Comparison of ENCODE assay signal across 9 mouse cellular contexts in genomic region chr17:24534160-24534718, GRCm38 (mm10). TPM values are rescaled to one million over a fixed set of nuclear protein-coding genes. Genes with fewer than 3 reads are reported as not detected.
DNase-seq lines count a peak whose midpoint lies in the region; ATAC-seq and TF ChIP-seq lines count a peak whose summit lies in the region.
"Had no signal": no experiment of that assay in that cellular context is flagged by ENCODE, and none has a peak within 500 bp of the region (broad histone marks: within the 10 kb centered on the region; RNA-seq: fewer than 3 reads in every experiment).

Rab26 (minus strand) TSS chr17:24534210.

- no peak for TF ChIP-seq POLR2A in MEL (IDR thresholded peaks at IDR 0.05; ENCODE audit: control insufficient read depth in 1 of 2, insufficient read depth in 1 of 2, low read depth in 1 of 2, low read length in 2 of 2, poor library complexity in 1 of 2)

- peak in 1 of 2 experiments; percentile 42; a peak in 1 of 4 replicates for TF ChIP-seq EP300 in MEL (IDR thresholded peaks at IDR 0.05; ENCODE audit: low read depth in 1 of 2, low read length in 2 of 2)
- 0 out of 2 replicates have a peak, but pooled peaks have one; percentile 8 for TF ChIP-seq EP300 in liver, embryonic 14.5 days (IDR thresholded peaks at IDR 0.05; ENCODE audit: low read depth)

- ATAC-seq in heart, embryonic 15.5 days (replicated peaks; ENCODE audit: insufficient number of reproducible peaks, insufficient read depth, low FRiP score, low read depth): no peak
- no peak for ATAC-seq in hindbrain, embryonic 13.5 days (ENCODE audit: low FRiP score)
- peak; percentile 9; the same call in 1 of the 2 replicates for ATAC-seq in liver, embryonic 14.5 days (ENCODE audit: insufficient read depth)

- 0 out of 2 replicates have a peak, but pooled peaks cover 5% of the 10 kb centered on the region for H3K27me3 ChIP-seq in heart, embryonic 15.5 days
- no peaks in the 10 kb centered on the region for H3K27me3 ChIP-seq in MEL (ENCODE audit: control insufficient read depth in 1 of 2, insufficient read depth in 2 of 2, low read length in 2 of 2)
- peaks cover 11% of the 10 kb centered on the region; the same call in 1 of the 2 replicates for H3K27me3 ChIP-seq in hindbrain, embryonic 13.5 days
- H3K27me3 ChIP-seq in liver, embryonic 14.5 days (ENCODE audit: control insufficient read depth, insufficient read depth, low read length): no peaks in the 10 kb centered on the region

- no peak for DNase-seq in heart, postnatal 14 days
- DNase-seq in MEL (ENCODE audit: low read depth, low spot score): peak; percentile 32
- DNase-seq in liver, embryonic 14.5 days (ENCODE audit: low read depth in 3 of 3, low spot score in 3 of 3): no peak
- no peak for DNase-seq in B cell, adult 2 months
- DNase-seq in ovary, postnatal 14 days (ENCODE audit: low spot score): no peak
- DNase-seq in adrenal gland, postnatal 10 days: no peak

- H3K79me2 ChIP-seq in MEL (ENCODE audit: control insufficient read depth, insufficient read depth, low read length, poor library complexity): peaks cover 2% of the 10 kb centered on the region; the same call in 1 of the 2 replicates

- WGBS in heart, embryonic 15.5 days: 92% methylated on average over 8 of the region's 8 CpGs
- WGBS in hindbrain, embryonic 13.5 days: 86% methylated on average over 8 of the region's 8 CpGs
- 54% methylated on average over 8 of the region's 8 CpGs for WGBS in liver, embryonic 14.5 days (ENCODE audit: insufficient replicate concordance)

- no peaks in the 10 kb centered on the region; the same call in 1 of the 2 replicates for H3K36me3 ChIP-seq in heart, embryonic 15.5 days
- H3K36me3 ChIP-seq in MEL (ENCODE audit: control insufficient read depth in 1 of 2, insufficient read depth in 2 of 2, low read length in 2 of 2): no peaks in the 10 kb centered on the region
- H3K36me3 ChIP-seq in hindbrain, embryonic 13.5 days: peaks cover 14% of the 10 kb centered on the region
- H3K36me3 ChIP-seq in liver, embryonic 14.5 days (replicated peaks; ENCODE audit: control insufficient read depth, insufficient read depth, low read depth): no peaks in the 10 kb centered on the region

- peaks cover 31% of the 10 kb centered on the region for H3K4me1 ChIP-seq in heart, embryonic 15.5 days (replicated peaks)
- H3K4me1 ChIP-seq in MEL (ENCODE audit: control insufficient read depth in 1 of 2, insufficient read depth in 2 of 2, low read length in 2 of 2): 0 out of 4 replicates have a peak, but pooled peaks cover 0 to 4% of the 10 kb centered on the region in 2 experiments
- H3K4me1 ChIP-seq in hindbrain, embryonic 13.5 days (replicated peaks): peaks cover 50% of the 10 kb centered on the region
- peaks cover 7 to 19% of the 10 kb centered on the region in 2 experiments; a peak in 3 of 4 replicates for H3K4me1 ChIP-seq in liver, embryonic 14.5 days (replicated peaks; ENCODE audit: control insufficient read depth in 2 of 2, insufficient read depth in 2 of 2, low read length in 1 of 2)

- peak within 1 kb of the TSS; percentile 84 for H3K4me2 ChIP-seq in heart, embryonic 15.5 days
- peak within 1 kb of the TSS; percentile 61 for H3K4me2 ChIP-seq in hindbrain, embryonic 13.5 days
- peak within 1 kb of the TSS; percentile 72 for H3K4me2 ChIP-seq in liver, embryonic 14.5 days (ENCODE audit: low read depth)

- no peak within 1 kb of the TSS for H3K27ac ChIP-seq in heart, embryonic 15.5 days
- H3K27ac ChIP-seq in MEL (ENCODE audit: control insufficient read depth, low read depth, low read length): no peak within 1 kb of the TSS
- H3K27ac ChIP-seq in hindbrain, embryonic 13.5 days: no peak within 1 kb of the TSS
- H3K27ac ChIP-seq in liver, embryonic 14.5 days: no peak within 1 kb of the TSS

- intact Hi-C loops in heart, postnatal 14 days (cut with DNase I): no loop called here

- peak within 1 kb of the TSS; percentile 53 for H3K9ac ChIP-seq in heart, embryonic 15.5 days
- no peak within 1 kb of the TSS for H3K9ac ChIP-seq in MEL (ENCODE audit: control insufficient read depth, low read depth, low read length, poor library complexity, severe bottlenecking)
- H3K9ac ChIP-seq in hindbrain, embryonic 13.5 days: peak within 1 kb of the TSS; percentile 83
- no peak within 1 kb of the TSS for H3K9ac ChIP-seq in liver, embryonic 14.5 days (replicated peaks)

- peak within 1 kb of the TSS; percentile 45 for H3K4me3 ChIP-seq in heart, embryonic 15.5 days
- H3K4me3 ChIP-seq in MEL (ENCODE audit: control insufficient read depth in 1 of 2, insufficient read depth in 1 of 2, low read depth in 2 of 2, low read length in 2 of 2): peak within 1 kb of the TSS; percentile 40 to 41
- H3K4me3 ChIP-seq in hindbrain, embryonic 13.5 days: peak within 1 kb of the TSS; percentile 34
- H3K4me3 ChIP-seq in liver, embryonic 14.5 days (ENCODE audit: insufficient read depth in 1 of 2, low read depth in 2 of 2, low read length in 2 of 2): peak within 1 kb of the TSS; percentile 40 to 45

- TF ChIP-seq RAD21 in MEL (IDR thresholded peaks at IDR 0.05; ENCODE audit: low read depth, low read length): no peak

- no peaks in the 10 kb centered on the region for H3K9me3 ChIP-seq in heart, embryonic 15.5 days (replicated peaks)
- no peaks in the 10 kb centered on the region for H3K9me3 ChIP-seq in MEL (replicated peaks; ENCODE audit: insufficient read depth, low read length)
- no peaks in the 10 kb centered on the region for H3K9me3 ChIP-seq in hindbrain, embryonic 13.5 days
- H3K9me3 ChIP-seq in liver, embryonic 14.5 days (ENCODE audit: control insufficient read depth, low read length): no peaks in the 10 kb centered on the region

- TF ChIP-seq CTCF in MEL (IDR thresholded peaks at IDR 0.05 in 2 of 3, conservative IDR thresholded peaks at IDR 0.05 in 1 of 3; ENCODE audit: control insufficient read depth in 1 of 3, insufficient read depth in 1 of 3, low read depth in 2 of 3, low read length in 3 of 3, poor library complexity in 1 of 3, severe bottlenecking in 1 of 3): no peak
- TF ChIP-seq CTCF in liver, embryonic 14.5 days (IDR thresholded peaks at IDR 0.05; ENCODE audit: low read depth): no peak

TF ChIP-seq in MEL, 35 proteins besides CTCF, POLR2A, EP300 and RAD21:
- TF ChIP-seq HCFC1 (IDR thresholded peaks at IDR 0.05; ENCODE audit: low read depth, low read length) (no peak), TBP (IDR thresholded peaks at IDR 0.05; ENCODE audit: low read depth, low read length) (peak; percentile 91), CHD1 (IDR thresholded peaks at IDR 0.05; ENCODE audit: low read depth, low read length) (no peak), GATA1 (IDR thresholded peaks at IDR 0.05; ENCODE audit: low read depth, low read length) (no peak), TCF12 (IDR thresholded peaks at IDR 0.05; ENCODE audit: low read depth, low read length) (peak; percentile 62), USF2 (IDR thresholded peaks at IDR 0.05; ENCODE audit: borderline replicate concordance in 1 of 2, insufficient read depth in 1 of 2, low read depth in 1 of 2, low read length in 2 of 2) (no peak), SIN3A (IDR thresholded peaks at IDR 0.05; ENCODE audit: low read length) (peak; percentile 17; the same call in 1 of the 2 replicates), ZKSCAN1 (IDR thresholded peaks at IDR 0.05; ENCODE audit: low read depth, low read length) (no peak), E2F4 (IDR thresholded peaks at IDR 0.05; ENCODE audit: borderline replicate concordance, low read depth, low read length) (no peak), POLR2AphosphoS2 (IDR thresholded peaks at IDR 0.05; ENCODE audit: low read length) (no peak), RCOR1 (IDR thresholded peaks at IDR 0.05; ENCODE audit: low read depth, low read length) (no peak), UBTF (IDR thresholded peaks at IDR 0.05; ENCODE audit: borderline replicate concordance, insufficient read depth, low read depth, low read length) (no peak)

RNA-seq across cellular contexts. Expression of gene Rab26, which starts in this region (rescaled TPM):
- polyA plus RNA-seq in heart, embryonic 15.5 days (2015; fragmentation: Nextera tagmentation; extraction: Ambion mirVana): 0.97 and 1.2 TPM in 2 replicates
- total RNA-seq in heart, postnatal 14 days (2021): under 1 TPM; 0.19 to 0.34 TPM
- 0.89 and 1.0 TPM in 2 replicates for total RNA-seq in MEL (2012; rRNA removed)
- 1 to 10 TPM in 1 of 2 experiments, not detected in 1; 1.1 TPM for polyA plus RNA-seq in MEL (2012; ENCODE audit: insufficient read depth in 1 of 2, insufficient read length in 2 of 2, low read depth in 1 of 2, low replicate concordance in 2 of 2, missing spikeins in 1 of 2)
- polyA plus RNA-seq in hindbrain, embryonic 13.5 days (2015; fragmentation: Nextera tagmentation; extraction: Ambion mirVana): 2.8 and 3.1 TPM in 2 replicates
- polyA plus RNA-seq in liver, embryonic 14.5 days (2012; rRNA removed): 0.21 and 0.28 TPM in 2 replicates
- polyA plus RNA-seq in liver, embryonic 14.5 days (2014; fragmentation: Nextera tagmentation; extraction: Ambion mirVana): 0.95 and 1.0 TPM in 2 replicates
- total RNA-seq in adrenal gland, postnatal 10 days (2021): 1 to 10 TPM; 1.2 to 1.5 TPM
- total RNA-seq: hematopoietic stem cell, adult 5-6 weeks had no signal

Comparison
In these comparisons a context has a peak if more than half of its experiments do, and no peak if none do; other contexts are left out.
1. H3K9ac ChIP-seq: peak in heart, embryonic 15.5 days (single experiment) and hindbrain, embryonic 13.5 days (single experiment); none in MEL (single experiment) and liver, embryonic 14.5 days (single experiment).
2. Peak in every context shown above with its lines, with median percentiles within 50 percentile points of each other: H3K4me2 ChIP-seq and H3K4me3 ChIP-seq.